Mouse (Mus musculus) lung, adult 2 months (tissue): Measurements from ENCODE around the gene Hist1h3g.

Experiments used
- CTCF ChIP-seq: fragments of 200-500 bp; IDR thresholded peaks from 2 replicates; pipeline ENCODE4 v1.5.1; 2011; ENCODE audit warnings: mild to moderate bottlenecking, low read length, control low read depth; ENCODE audit not compliant: insufficient read depth
- POLR2A ChIP-seq: fragments of 200-500 bp; IDR thresholded peaks from 2 replicates; pipeline ENCODE4 v1.6.1; 2011; ENCODE audit warnings: low read depth, mild to moderate bottlenecking, control low read depth, low read length, borderline replicate concordance; ENCODE audit errors: extremely low read depth

DNA sequence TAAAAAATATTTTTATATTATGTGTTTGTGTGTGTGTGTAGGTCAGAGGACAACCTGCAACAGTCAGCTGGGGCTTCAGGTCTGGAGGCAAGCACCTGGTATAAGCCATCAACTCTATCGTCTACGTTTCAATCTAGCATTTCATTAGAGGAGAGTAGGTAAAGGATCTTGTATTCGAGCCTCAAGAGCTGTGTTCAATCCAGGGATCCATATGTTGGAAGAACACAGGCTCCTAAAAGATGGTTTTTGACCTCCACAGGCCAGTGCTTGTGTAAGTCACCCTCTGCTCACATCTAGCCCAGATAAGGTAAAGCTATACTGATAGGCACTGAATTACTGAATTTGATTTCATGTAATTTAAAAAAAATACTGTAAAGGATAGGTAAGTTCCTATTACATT is 21.7 kb downstream of the Hist1h3g start:
- TF ChIP-seq POLR2A (no peak), CTCF (no peak)
